ENCODE assay signal across 8 mouse cellular contexts in genomic region chr5:113783581-113784001, GRCm38 (mm10). TPM values are rescaled to one million over a fixed set of nuclear protein-coding genes. Genes with fewer than 3 reads are reported as not detected.
DNase-seq lines count a peak whose midpoint lies in the region; ATAC-seq and TF ChIP-seq lines count a peak whose summit lies in the region.

No protein-coding gene starts in this region.

- ATAC-seq in lung, embryonic 14.5 days (ENCODE audit: insufficient read depth), result peak; percentile 79
- peak; percentile 82 for ATAC-seq in intestine, embryonic 14.5 days (replicated peaks; ENCODE audit: low FRiP score, low TSS enrichment, low read depth)
- no peak for ATAC-seq in megakaryocyte, adult 5-6 weeks (ENCODE audit: poor library complexity, severe bottlenecking)

- H3K9ac ChIP-seq in lung, embryonic 14.5 days, result 0 out of 2 replicates have a peak overlapping the region, but pooled peaks have one; percentile 17
- H3K9ac ChIP-seq in intestine, embryonic 14.5 days (ENCODE audit: low read length), result 0 out of 2 replicates have a peak overlapping the region, but pooled peaks have one; percentile 20
- H3K9ac ChIP-seq in liver, adult 2 months (ENCODE audit: low read depth, low read length), result no peak overlapping the region

- DNase-seq in lung, embryonic 14.5 days, result peak; percentile 81
- no peak for DNase-seq in lung, adult 2 months
- peak; percentile 74 for DNase-seq in intestine, embryonic 14.5 days (ENCODE audit: low spot score)
- peak; percentile 19 for DNase-seq in liver, adult 2 months (ENCODE audit: extremely low read depth, low read depth, low spot score)
- DNase-seq in right cerebral cortex, postnatal 36 days (ENCODE audit: low spot score in 2 of 2), result peak; percentile 39 to 59
- no peak for DNase-seq in retina, postnatal 1 day

- peak overlapping the region; percentile 81 for H3K27ac ChIP-seq in lung, embryonic 14.5 days (ENCODE audit: low read depth)
- peak overlapping the region; percentile 98 for H3K27ac ChIP-seq in embryonic fibroblast, embryonic 13.5 days (ENCODE audit: insufficient read depth, low read length)
- H3K27ac ChIP-seq in intestine, embryonic 14.5 days (ENCODE audit: low read depth), result peak overlapping the region; percentile 93
- H3K27ac ChIP-seq in liver, adult 2 months (replicated peaks; ENCODE audit: insufficient read depth, low read depth, low read length), result no peak overlapping the region

- H3K27me3 ChIP-seq in lung, embryonic 14.5 days (ENCODE audit: insufficient read depth, low read length), result no peaks in the 10 kb centered on the region
- no peaks in the 10 kb centered on the region for H3K27me3 ChIP-seq in intestine, embryonic 14.5 days (replicated peaks; ENCODE audit: control insufficient read depth, insufficient read depth, low read length)
- H3K27me3 ChIP-seq in liver, adult 2 months (ENCODE audit: control insufficient read depth, insufficient read depth, low read length), result no peaks in the 10 kb centered on the region

- H3K4me1 ChIP-seq in lung, embryonic 14.5 days (ENCODE audit: insufficient read depth), result peaks cover 4% of the 10 kb centered on the region; the same call in 1 of the 2 replicates
- H3K4me1 ChIP-seq in lung, adult 2 months (ENCODE audit: control insufficient read depth, insufficient read depth, low read length), result no peaks in the 10 kb centered on the region; the same call in 1 of the 2 replicates
- H3K4me1 ChIP-seq in embryonic fibroblast, embryonic 13.5 days (ENCODE audit: control insufficient read depth, insufficient read depth, low read length), result peaks cover 7% of the 10 kb centered on the region; the same call in 1 of the 2 replicates
- H3K4me1 ChIP-seq in intestine, embryonic 14.5 days (replicated peaks; ENCODE audit: control insufficient read depth, insufficient read depth, low read length), result peaks cover 29% of the 10 kb centered on the region
- no peaks in the 10 kb centered on the region for H3K4me1 ChIP-seq in liver, adult 2 months (ENCODE audit: control insufficient read depth, insufficient read depth, low read length)

- H3K4me2 ChIP-seq in lung, embryonic 14.5 days, result peak overlapping the region; percentile 7; the same call in 1 of the 2 replicates
- H3K4me2 ChIP-seq in intestine, embryonic 14.5 days (ENCODE audit: low read length), result peak overlapping the region; percentile 36

- H3K9me3 ChIP-seq in lung, embryonic 14.5 days (ENCODE audit: low read depth, low read length), result no peaks in the 10 kb centered on the region
- no peaks in the 10 kb centered on the region for H3K9me3 ChIP-seq in intestine, embryonic 14.5 days (ENCODE audit: control insufficient read depth, low read length)

- no peaks in the 10 kb centered on the region for H3K79me2 ChIP-seq in liver, adult 2 months (ENCODE audit: control insufficient read depth, insufficient read depth, low read length)

- peaks cover 3% of the 10 kb centered on the region; the same call in 1 of the 2 replicates for H3K36me3 ChIP-seq in lung, embryonic 14.5 days (ENCODE audit: insufficient read depth)
- peaks cover 3% of the 10 kb centered on the region; the same call in 1 of the 2 replicates for H3K36me3 ChIP-seq in intestine, embryonic 14.5 days (ENCODE audit: control insufficient read depth, insufficient read depth, low read length)
- no peaks in the 10 kb centered on the region for H3K36me3 ChIP-seq in liver, adult 2 months (ENCODE audit: control insufficient read depth, insufficient read depth, low read length)

- WGBS in lung, embryonic 14.5 days, result 6% methylated on average over 12 of the region's 12 CpGs
- 16% methylated on average over 12 of the region's 12 CpGs for WGBS in lung, adult 2 months
- 3% methylated on average over 12 of the region's 12 CpGs for WGBS in intestine, embryonic 14.5 days
- WGBS in liver, adult 2 months, result 24% methylated on average over 12 of the region's 12 CpGs

- TF ChIP-seq POLR2A in lung, adult 2 months (IDR thresholded peaks at IDR 0.05; ENCODE audit: borderline replicate concordance, extremely low read depth, low read depth, low read length), result no peak
- no peak; the same call in none of the 2 replicates for TF ChIP-seq POLR2A in embryonic fibroblast, embryonic 13.5 days (IDR thresholded peaks at IDR 0.05; ENCODE audit: low read depth, low read length)
- TF ChIP-seq POLR2A in liver, adult 2 months (IDR thresholded peaks at IDR 0.05; ENCODE audit: extremely low read depth, insufficient read depth, low read length), result no peak

- no peak for TF ChIP-seq CTCF in lung, embryonic 14.5 days (IDR thresholded peaks at IDR 0.05; ENCODE audit: low read depth)
- TF ChIP-seq CTCF in lung, adult 2 months (IDR thresholded peaks at IDR 0.05; ENCODE audit: insufficient read depth, low read length), result no peak
- TF ChIP-seq CTCF in embryonic fibroblast, embryonic 13.5 days (IDR thresholded peaks at IDR 0.05; ENCODE audit: borderline replicate concordance, insufficient read depth, low read length), result no peak
- TF ChIP-seq CTCF in liver, adult 2 months (IDR thresholded peaks at IDR 0.05; ENCODE audit: low read depth, low read length), result no peak

- H3K4me3 ChIP-seq in lung, embryonic 14.5 days (ENCODE audit: low read depth, low read length), result no peak overlapping the region
- H3K4me3 ChIP-seq in lung, adult 2 months (replicated peaks; ENCODE audit: extremely low read depth, low read depth, low read length), result no peak overlapping the region
- H3K4me3 ChIP-seq in embryonic fibroblast, embryonic 13.5 days (ENCODE audit: insufficient read depth, low read length), result no peak overlapping the region
- no peak overlapping the region for H3K4me3 ChIP-seq in intestine, embryonic 14.5 days (ENCODE audit: low read depth, low read length)
- H3K4me3 ChIP-seq in liver, adult 2 months (ENCODE audit: insufficient read depth, low read depth, low read length), result no peak overlapping the region

RNA-seq across cellular contexts. Expression of gene Iscu, which starts 11.0 kb away (rescaled TPM):
- 112 and 116 TPM in 2 replicates for polyA plus RNA-seq in lung, embryonic 14.5 days (2014; fragmentation: Nextera tagmentation; extraction: Ambion mirVana)
- polyA plus RNA-seq in lung, adult 2 months (2012; rRNA removed), result 115 and 118 TPM in 2 replicates
- 71.8 and 85.3 TPM in 2 replicates for polyA plus RNA-seq in embryonic fibroblast, embryonic 13.5 days (2011; ENCODE audit: insufficient read length, low read depth, missing spikeins)
- 108 and 110 TPM in 2 replicates for polyA plus RNA-seq in intestine, embryonic 14.5 days (2014; fragmentation: Nextera tagmentation; extraction: Ambion mirVana)
- 121 and 133 TPM in 2 replicates for total RNA-seq in liver, adult 2 months (2014; rRNA removed)
- polyA plus RNA-seq in liver, adult 2 months (2012; rRNA removed), result 104 and 121 TPM in 2 replicates
- 107 and 114 TPM in 2 replicates for total RNA-seq in megakaryocyte, adult 5-6 weeks (2015)
- total RNA-seq in megakaryocyte, adult 5-6 weeks (2017), result 80.8 and 95.5 TPM in 2 replicates

RNA-seq across cellular contexts. Expression of gene Sart3, which starts 11.3 kb away (rescaled TPM):
- polyA plus RNA-seq in lung, embryonic 14.5 days (2014; fragmentation: Nextera tagmentation; extraction: Ambion mirVana), result 53.8 and 63.1 TPM in 2 replicates
- polyA plus RNA-seq in lung, adult 2 months (2012; rRNA removed), result 20.2 and 24.2 TPM in 2 replicates
- polyA plus RNA-seq in embryonic fibroblast, embryonic 13.5 days (2011; ENCODE audit: insufficient read length, low read depth, missing spikeins), result 20.8 and 21.1 TPM in 2 replicates
- 44.0 and 46.3 TPM in 2 replicates for polyA plus RNA-seq in intestine, embryonic 14.5 days (2014; fragmentation: Nextera tagmentation; extraction: Ambion mirVana)
- 6.0 and 7.7 TPM in 2 replicates for total RNA-seq in liver, adult 2 months (2014; rRNA removed)
- 6.3 and 9.0 TPM in 2 replicates for polyA plus RNA-seq in liver, adult 2 months (2012; rRNA removed)
- total RNA-seq in megakaryocyte, adult 5-6 weeks (2015), result 9.9 and 11.9 TPM in 2 replicates
- 26.1 and 28.3 TPM in 2 replicates for total RNA-seq in megakaryocyte, adult 5-6 weeks (2017)

RNA-seq across cellular contexts. Expression of gene Tmem119, which starts 16.7 kb away (rescaled TPM):
- 23.0 and 23.6 TPM in 2 replicates for polyA plus RNA-seq in lung, embryonic 14.5 days (2014; fragmentation: Nextera tagmentation; extraction: Ambion mirVana)
- polyA plus RNA-seq in lung, adult 2 months (2012; rRNA removed), result 59.9 and 72.5 TPM in 2 replicates
- polyA plus RNA-seq in embryonic fibroblast, embryonic 13.5 days (2011; ENCODE audit: insufficient read length, low read depth, missing spikeins), result 66.6 and 92.8 TPM in 2 replicates
- 41.9 and 46.1 TPM in 2 replicates for polyA plus RNA-seq in intestine, embryonic 14.5 days (2014; fragmentation: Nextera tagmentation; extraction: Ambion mirVana)
- total RNA-seq in liver, adult 2 months (2014; rRNA removed), result 0.27 and 0.46 TPM in 2 replicates
- 0.73 and 0.83 TPM in 2 replicates for polyA plus RNA-seq in liver, adult 2 months (2012; rRNA removed)
- 1.9 and 2.8 TPM in 2 replicates for total RNA-seq in megakaryocyte, adult 5-6 weeks (2015)
- total RNA-seq in megakaryocyte, adult 5-6 weeks (2017), result 2.3 and 3.2 TPM in 2 replicates

RNA-seq across cellular contexts. Expression of gene Ficd, which starts 48.0 kb away (rescaled TPM):
- 3.6 and 4.3 TPM in 2 replicates for polyA plus RNA-seq in lung, embryonic 14.5 days (2014; fragmentation: Nextera tagmentation; extraction: Ambion mirVana)
- polyA plus RNA-seq in lung, adult 2 months (2012; rRNA removed), result 10.6 and 10.7 TPM in 2 replicates
- 6.0 and 7.1 TPM in 2 replicates for polyA plus RNA-seq in embryonic fibroblast, embryonic 13.5 days (2011; ENCODE audit: insufficient read length, low read depth, missing spikeins)
- 3.3 and 3.6 TPM in 2 replicates for polyA plus RNA-seq in intestine, embryonic 14.5 days (2014; fragmentation: Nextera tagmentation; extraction: Ambion mirVana)
- total RNA-seq in liver, adult 2 months (2014; rRNA removed), result 2.5 and 2.6 TPM in 2 replicates
- polyA plus RNA-seq in liver, adult 2 months (2012; rRNA removed), result 6.6 and 7.2 TPM in 2 replicates
- 3.9 and 4.2 TPM in 2 replicates for total RNA-seq in megakaryocyte, adult 5-6 weeks (2015)
- total RNA-seq in megakaryocyte, adult 5-6 weeks (2017), result 2.5 and 2.8 TPM in 2 replicates

RNA-seq across cellular contexts. Expression of gene Selplg, which starts 48.9 kb away (rescaled TPM):
- polyA plus RNA-seq in lung, embryonic 14.5 days (2014; fragmentation: Nextera tagmentation; extraction: Ambion mirVana), result 2.9 and 3.4 TPM in 2 replicates
- 96.6 and 100 TPM in 2 replicates for polyA plus RNA-seq in lung, adult 2 months (2012; rRNA removed)
- 0.74 TPM in 1 of 2 replicates, not detected in the other for polyA plus RNA-seq in embryonic fibroblast, embryonic 13.5 days (2011; ENCODE audit: insufficient read length, low read depth, missing spikeins)
- polyA plus RNA-seq in intestine, embryonic 14.5 days (2014; fragmentation: Nextera tagmentation; extraction: Ambion mirVana), result 4.0 and 4.7 TPM in 2 replicates
- total RNA-seq in liver, adult 2 months (2014; rRNA removed), result 1.1 and 2.3 TPM in 2 replicates
- 5.4 and 6.2 TPM in 2 replicates for polyA plus RNA-seq in liver, adult 2 months (2012; rRNA removed)
- 718 and 733 TPM in 2 replicates for total RNA-seq in megakaryocyte, adult 5-6 weeks (2015)
- total RNA-seq in megakaryocyte, adult 5-6 weeks (2017), result 291 and 312 TPM in 2 replicates

Comparison
In these comparisons a context has a peak if more than half of its experiments do, and no peak if none do; other contexts are left out.
1. DNase-seq: peak in lung, embryonic 14.5 days (single experiment), intestine, embryonic 14.5 days (single experiment), liver, adult 2 months (single experiment) and right cerebral cortex, postnatal 36 days (2 of 2); none in lung, adult 2 months (single experiment) and retina, postnatal 1 day (single experiment).
2. RNA of gene Tmem119, which starts 16.7 kb away (polyA plus RNA-seq): 66.6 to 92.8 TPM in embryonic fibroblast, embryonic 13.5 days, 59.9 to 72.5 TPM in lung, adult 2 months, 41.9 to 46.1 TPM in intestine, embryonic 14.5 days and 23.0 to 23.6 TPM in lung, embryonic 14.5 days; 0.73 to 0.83 TPM in liver, adult 2 months; every median in the first group is over 10 times any median in the second.